Mouse (Mus musculus) cerebellum, adult 2 months (tissue): ENCODE data around the gene Gfy. TPM values are rescaled to one million over a fixed set of nuclear protein-coding genes. Genes with fewer than 3 reads are reported as not detected.
"Not testable (repeated sequence)": the region's sequence is repeated elsewhere in the genome, so short reads cannot be mapped to it uniquely, and the experiment has no call there.

Source experiments
- DNase-seq, 2 experiments: peaks; one replicate each; pipeline ENCODE4 v3.0.0; 2021
- H3K27ac ChIP-seq: fragments of 200-500 bp; 2 replicates; pipeline ENCODE4 v1.5.1; 2012; ENCODE audit warnings: low read length, control low read depth, inconsistent platforms; ENCODE audit not compliant: insufficient read depth
- H3K27me3 ChIP-seq: fragments of 200-500 bp; 2 replicates; pipeline ENCODE4 v1.6.1; 2012; ENCODE audit warnings: inconsistent platforms, mild to moderate bottlenecking, low read length, moderate library complexity; ENCODE audit not compliant: control insufficient read depth, insufficient read depth
- H3K4me1 ChIP-seq: fragments of 200-500 bp; 2 replicates; pipeline ENCODE4 v1.6.1; 2011; ENCODE audit warnings: low read length; ENCODE audit not compliant: control insufficient read depth, insufficient read depth
- H3K4me3 ChIP-seq: fragments of 200-500 bp; replicated peaks from 2 replicates; pipeline ENCODE3; 2011; ENCODE audit warnings: mild to moderate bottlenecking, low read depth, low read length, control low read depth; ENCODE audit not compliant: insufficient read depth
- CTCF ChIP-seq: fragments of 200-500 bp; IDR thresholded peaks from 2 replicates; pipeline ENCODE4 v1.5.1; 2011; ENCODE audit warnings: low read depth, mild to moderate bottlenecking, control low read depth, low read length, moderate library complexity, borderline replicate concordance; ENCODE audit not compliant: insufficient read depth
- POLR2A ChIP-seq: fragments of 200-500 bp; IDR thresholded peaks from 2 replicates; pipeline ENCODE4 v1.6.1; 2011; ENCODE audit warnings: low read length, control low read depth, borderline replicate concordance; ENCODE audit not compliant: insufficient read depth
- WGBS: fragments of 180-500 bp; shearing (Covaris S2); methylation state at CpG from one replicate; pipeline ENCODE4 v1.1.7; 2018; 5-methylcytosine and 5-hydroxymethylcytosine counted together
- polyA plus RNA-seq: library from polyadenylated mRNA; depleted of rRNA; stranded (reverse); fragments of >200 nt; gene quantifications from 2 replicates; pipeline ENCODE4 v1.2.3, GENCODE M21; 2012

Gfy gene
- polyA plus RNA-seq, 1 experiment = 0.54 TPM

DNA sequence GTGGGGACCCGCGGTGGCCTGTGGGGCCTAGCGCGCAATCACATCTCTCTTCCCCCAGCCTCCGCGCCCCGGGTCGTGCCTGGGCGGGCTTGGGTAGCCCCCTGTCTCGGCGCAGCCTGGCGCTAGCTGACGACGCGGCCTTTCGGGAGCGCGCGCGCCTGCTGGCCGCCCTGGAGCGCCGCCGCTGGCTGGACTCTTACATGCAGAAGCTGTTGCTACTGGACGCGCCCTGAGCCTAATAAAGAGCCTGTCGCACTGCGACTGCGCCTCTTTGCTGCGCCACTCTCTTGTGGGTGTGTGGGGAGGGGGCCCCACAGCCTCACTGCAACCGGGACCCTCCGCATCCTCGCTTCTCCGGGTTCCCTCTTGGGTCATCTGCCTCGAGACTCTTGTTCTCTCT is 2.2 kb upstream of the Gfy start:
- H3K4me3 ChIP-seq = no peak overlapping the region
- no peaks in the 10 kb centered on the region for H3K27me3 ChIP-seq
- H3K27ac ChIP-seq = no peak overlapping the region
- H3K4me1 ChIP-seq = peaks cover 6% of the 10 kb centered on the region; the same call in 1 of the 2 replicates
- WGBS = 3% methylated on average over 35 of the region's 35 CpGs
- TF ChIP-seq POLR2A (no peak), CTCF (no peak)
- DNase-seq = no peak

DNA sequence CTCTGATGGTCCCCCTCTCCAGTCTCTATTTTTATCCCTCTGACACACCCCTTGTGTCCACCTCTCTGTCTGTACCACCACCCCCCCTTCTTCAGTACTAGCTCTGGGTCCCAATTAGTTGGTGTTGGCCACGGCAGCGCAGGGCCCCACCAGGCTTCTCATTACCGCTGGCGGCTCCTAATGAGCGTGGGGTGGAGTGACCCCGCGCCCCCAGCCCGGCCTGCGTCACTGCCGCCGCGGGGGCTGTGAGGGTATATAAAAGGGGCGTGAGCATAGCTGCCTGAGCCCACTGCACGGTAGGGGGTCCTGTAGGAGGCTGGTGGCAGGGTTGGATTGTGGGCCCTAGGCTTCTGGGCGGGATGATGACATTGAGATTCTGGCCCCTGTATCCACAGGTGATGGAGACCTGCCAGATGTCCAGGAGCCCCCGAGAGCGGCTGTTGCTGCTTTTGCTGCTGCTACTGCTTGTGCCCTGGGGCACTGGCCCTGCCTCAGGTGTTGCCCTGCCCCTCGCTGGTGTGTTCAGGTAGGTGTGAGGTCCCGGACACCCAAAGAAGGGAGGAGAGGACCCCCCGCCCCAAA is 1.6 kb upstream of the Gfy start, which contains the start of gene Pth2:
Gene Pth2, plus strand, starts transcription at position 100 of the 582 bp plus-strand sequence.
- 18% methylated on average over 20 of the region's 20 CpGs for WGBS
- no peak for DNase-seq
- peaks cover 11% of the 10 kb centered on the region for H3K4me1 ChIP-seq
- no peak within 1 kb of the TSS for H3K4me3 ChIP-seq
- TF ChIP-seq POLR2A = no peak
- TF ChIP-seq CTCF = no peak
- no peak within 1 kb of the TSS for H3K27ac ChIP-seq
- H3K27me3 ChIP-seq = no peaks in the 10 kb centered on the region

DNA sequence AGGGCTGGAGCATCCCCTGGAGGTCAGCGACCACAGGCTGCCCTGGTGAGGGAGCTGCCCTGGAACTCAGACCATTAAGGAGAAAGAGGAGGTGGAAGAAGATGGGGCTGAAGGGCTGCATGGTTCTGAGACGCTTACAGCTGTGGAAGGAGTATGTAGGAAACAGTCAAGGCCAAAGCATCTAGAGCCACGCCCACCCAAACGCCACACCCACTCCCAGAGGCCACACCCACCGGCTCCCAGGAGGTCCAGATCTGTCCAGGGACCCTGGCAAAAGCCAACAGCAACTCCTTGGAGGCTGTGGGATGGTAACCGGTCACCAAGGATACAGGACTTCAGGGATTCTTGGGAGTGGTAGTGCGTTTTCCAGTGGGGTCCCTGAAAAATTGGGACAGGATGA is 819 bp downstream of the Gfy start:
- 32% methylated on average over 7 of the region's 7 CpGs for WGBS

DNA sequence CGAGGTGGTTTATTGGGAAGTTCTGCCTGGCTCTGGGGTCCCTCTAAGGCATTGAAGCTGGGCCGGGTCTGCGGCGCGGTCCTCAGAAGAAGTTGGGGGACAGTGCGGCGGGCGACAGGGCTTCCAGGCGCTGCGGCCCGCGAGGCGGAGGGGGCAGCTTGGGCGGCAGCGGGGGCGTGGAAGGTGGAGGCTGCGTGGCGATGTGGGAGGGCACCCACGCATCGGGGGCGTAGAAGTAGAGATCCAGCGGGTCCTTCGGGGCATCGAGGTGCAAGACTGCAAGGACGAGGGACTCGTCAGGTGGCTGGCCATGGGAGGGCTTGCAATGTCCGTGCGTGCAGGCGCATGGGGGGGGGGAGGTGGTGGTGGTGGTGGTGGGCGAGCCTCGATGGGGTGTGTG is 3.0 kb downstream of the Gfy start:
- peaks cover 12% of the 10 kb centered on the region for H3K4me1 ChIP-seq
- TF ChIP-seq CTCF (no peak), POLR2A (no peak; the same call in 1 of the 2 replicates)
- DNase-seq = peak in 1 of 2 experiments; percentile 46
- no peaks in the 10 kb centered on the region; the same call in 1 of the 2 replicates for H3K27me3 ChIP-seq
- WGBS = 3% methylated on average over 29 of the region's 31 CpGs
- H3K27ac ChIP-seq = no peak overlapping the region
- H3K4me3 ChIP-seq = no peak overlapping the region

More for the DNA sequence above, 819 bp downstream of the Gfy start:
- no peak overlapping the region for H3K4me3 ChIP-seq
- no peak overlapping the region for H3K27ac ChIP-seq
- peaks cover 14% of the 10 kb centered on the region for H3K4me1 ChIP-seq
- no peak for TF ChIP-seq CTCF
- TF ChIP-seq POLR2A = no peak
- H3K27me3 ChIP-seq = no peaks in the 10 kb centered on the region; the same call in 1 of the 2 replicates
- DNase-seq = no peak

DNA sequence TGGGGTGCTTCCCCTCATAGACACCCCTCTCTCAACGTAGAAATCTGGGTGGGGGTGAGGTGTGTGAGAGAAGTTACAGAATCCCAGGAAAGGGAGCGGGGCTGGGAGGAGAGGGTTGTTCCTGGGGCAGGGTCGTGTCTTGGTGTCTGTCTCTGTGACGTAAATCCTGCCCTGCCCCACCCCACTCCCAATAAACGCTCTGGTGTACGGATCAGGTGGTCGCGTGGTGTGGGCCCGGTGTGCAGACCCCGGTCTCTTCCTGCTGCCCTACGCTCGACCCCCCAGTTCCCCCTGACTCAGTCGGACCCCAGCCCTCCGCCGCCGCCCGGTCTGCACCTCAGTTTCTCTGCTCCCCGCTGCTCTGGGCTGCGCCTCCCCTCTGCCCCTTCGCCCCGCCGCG is 3.4 kb downstream of the Gfy start:
- DNase-seq = no peak
- WGBS = 4% methylated on average over 23 of the region's 23 CpGs
- H3K4me1 ChIP-seq = peaks cover 12% of the 10 kb centered on the region
- no peak overlapping the region for H3K4me3 ChIP-seq
- TF ChIP-seq CTCF (no peak), POLR2A (peak; percentile 32; the same call in 1 of the 2 replicates)
- H3K27ac ChIP-seq = no peak overlapping the region
- no peaks in the 10 kb centered on the region; the same call in 1 of the 2 replicates for H3K27me3 ChIP-seq

DNA sequence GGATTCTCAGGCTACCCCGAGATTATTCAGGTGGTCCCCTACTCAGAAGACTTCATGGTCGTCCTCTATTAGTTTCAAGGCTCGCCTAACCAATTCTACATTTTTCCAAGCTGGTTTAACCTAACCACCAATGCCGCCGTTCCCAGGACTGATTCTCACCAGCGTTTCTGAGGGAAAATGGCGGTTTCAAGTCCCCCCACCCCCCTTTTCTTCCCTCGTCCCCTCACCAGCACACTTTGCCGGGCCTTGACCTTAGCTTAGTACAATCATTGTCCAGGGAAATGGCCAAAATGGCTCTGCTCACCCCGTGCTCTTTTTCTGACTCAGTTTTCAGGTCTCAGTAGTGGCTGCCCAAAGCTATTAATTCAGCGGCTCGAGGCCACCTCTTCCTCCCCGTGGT is 4.0 kb downstream of the Gfy start:
- H3K4me3 ChIP-seq = no peak overlapping the region
- TF ChIP-seq POLR2A (no peak), CTCF (no peak)
- H3K4me1 ChIP-seq = peaks cover 14% of the 10 kb centered on the region
- H3K27ac ChIP-seq = no peak overlapping the region
- WGBS = 21% methylated on average over 13 of the region's 13 CpGs
- no peak for DNase-seq
- no peaks in the 10 kb centered on the region; the same call in 1 of the 2 replicates for H3K27me3 ChIP-seq

DNA sequence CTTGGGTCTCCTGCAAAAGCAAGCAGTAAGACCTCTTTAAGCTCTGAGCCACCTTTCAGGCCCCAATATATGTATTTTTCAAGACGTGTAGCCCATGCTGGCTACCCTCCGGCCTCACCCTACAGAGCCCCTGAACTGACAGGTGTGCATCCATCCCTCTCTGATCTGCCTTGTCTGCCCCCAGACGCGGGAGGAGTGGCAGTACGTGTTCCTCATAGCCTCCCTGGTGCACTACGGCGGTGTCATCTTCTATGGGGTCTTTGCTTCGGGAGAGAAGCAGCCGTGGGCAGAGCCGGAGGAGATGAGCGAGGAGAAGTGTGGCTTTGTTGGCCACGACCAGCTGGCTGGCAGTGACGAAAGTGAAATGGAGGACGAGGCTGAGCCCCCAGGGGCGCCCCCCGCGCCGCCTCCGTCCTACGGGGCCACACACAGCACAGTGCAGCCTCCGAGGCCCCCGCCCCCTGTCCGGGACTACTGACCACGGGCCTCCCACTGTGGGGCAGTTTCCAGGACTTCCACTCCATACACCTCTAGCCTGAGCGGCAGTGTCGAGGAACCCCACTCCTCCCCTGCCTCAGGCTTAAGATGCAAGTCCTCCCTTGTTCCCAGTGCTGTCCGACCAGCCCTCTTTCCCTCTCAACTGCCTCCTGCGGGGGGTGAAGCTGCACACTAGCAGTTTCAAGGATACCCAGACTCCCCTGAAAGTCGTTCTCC is 4.6 kb downstream of the Gfy start:
- H3K27ac ChIP-seq = no peak overlapping the region
- peaks cover 20% of the 10 kb centered on the region for H3K4me1 ChIP-seq
- 19% methylated on average over 29 of the region's 29 CpGs for WGBS
- TF ChIP-seq POLR2A (no peak), CTCF (no peak)
- H3K4me3 ChIP-seq = no peak overlapping the region
- peak in 1 of 2 experiments; percentile 50 for DNase-seq
- H3K27me3 ChIP-seq = no peaks in the 10 kb centered on the region; the same call in 1 of the 2 replicates

DNA sequence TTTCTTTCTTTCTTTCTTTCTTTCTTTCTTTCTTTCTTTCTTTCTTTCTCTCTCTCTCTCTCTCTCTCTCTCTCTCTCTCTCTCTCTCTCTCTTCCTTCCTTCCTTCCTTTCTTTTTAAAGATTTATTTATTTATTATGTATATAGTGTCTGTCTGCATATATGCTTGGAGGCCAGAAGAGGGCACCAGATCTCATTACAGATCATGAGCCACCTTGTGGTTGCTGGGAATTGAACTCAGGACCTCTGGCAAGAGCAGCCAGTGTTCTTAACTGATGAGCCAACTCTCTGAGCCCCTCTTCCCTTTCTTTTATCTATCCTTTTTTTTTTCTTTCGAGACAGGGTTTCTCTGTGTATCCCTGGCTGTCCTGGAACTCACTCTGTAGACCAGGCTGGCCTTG is 5.6 kb downstream of the Gfy start:
- WGBS = 61% methylated on average over 1 of the region's 1 CpGs
- H3K4me3 ChIP-seq, DNase-seq, H3K27me3 ChIP-seq, H3K27ac ChIP-seq: not testable (repeated sequence)
- peaks cover 25% of the 10 kb centered on the region for H3K4me1 ChIP-seq
- TF ChIP-seq CTCF = peak; percentile 41
